Mouse (Mus musculus) layer of hippocampus, adult 8-10 months (tissue): ENCODE measurements around the gene Adgre4. TPM values are rescaled to one million over a fixed set of nuclear protein-coding genes. Genes with fewer than 3 reads are reported as not detected.
A peak's percentile ranks its signal among the peaks of the same experiment; 100 is the strongest.

Experiments used
- DNase-seq, 2 experiments: peaks; one replicate each; pipeline ENCODE4 v3.0.0; 2022; ENCODE audit warnings: low spot score in 2 of 2
- total RNA-seq, 4 experiments: library from RNA; stranded (reverse); gene quantifications; 2 replicates each; pipeline ENCODE4 v1.2.4; 2022

Adgre4 gene
- total RNA-seq, result under 1 TPM in 1 of 4 experiments, not detected in 3; 0.08 TPM

GRCm38 (mm10) chr17:55749786-55750185 lies at the start of gene Adgre4:
Gene Adgre4, plus strand, starts transcription at chr17:55749984.
- DNase-seq, result no peak

DNA sequence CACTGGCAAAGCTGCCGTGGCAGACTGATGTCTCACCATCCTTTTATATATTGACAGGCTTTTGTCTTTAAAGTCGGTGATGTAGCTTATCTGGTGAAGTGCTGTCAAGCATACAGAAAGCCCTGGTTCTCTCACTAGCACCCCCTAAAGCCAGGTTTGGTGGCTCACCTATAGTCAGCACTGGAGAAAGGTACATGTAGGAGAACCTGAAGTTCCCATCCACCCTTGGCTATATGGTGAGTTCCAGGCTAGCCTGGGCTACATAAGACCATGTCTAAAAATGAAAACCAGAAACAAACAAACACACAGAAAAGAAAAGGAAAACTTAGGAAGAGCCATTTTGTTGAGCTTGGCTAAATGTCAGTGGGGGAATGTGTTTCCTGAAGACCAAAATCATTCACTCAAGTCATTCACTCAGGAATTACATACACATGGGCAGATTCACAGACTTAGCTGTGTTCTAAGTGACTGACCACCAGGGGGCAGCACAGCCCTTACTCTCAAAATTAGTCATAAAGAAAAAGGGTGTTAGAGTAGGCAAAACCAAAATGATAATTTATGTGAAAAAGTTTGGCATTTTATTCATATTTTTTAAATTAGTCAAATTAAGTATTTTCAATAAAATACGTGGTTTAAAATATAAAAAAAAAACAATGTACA lies 47.5 kb upstream of the Adgre4 start:
- peak; percentile 34 to 79 for DNase-seq

DNA sequence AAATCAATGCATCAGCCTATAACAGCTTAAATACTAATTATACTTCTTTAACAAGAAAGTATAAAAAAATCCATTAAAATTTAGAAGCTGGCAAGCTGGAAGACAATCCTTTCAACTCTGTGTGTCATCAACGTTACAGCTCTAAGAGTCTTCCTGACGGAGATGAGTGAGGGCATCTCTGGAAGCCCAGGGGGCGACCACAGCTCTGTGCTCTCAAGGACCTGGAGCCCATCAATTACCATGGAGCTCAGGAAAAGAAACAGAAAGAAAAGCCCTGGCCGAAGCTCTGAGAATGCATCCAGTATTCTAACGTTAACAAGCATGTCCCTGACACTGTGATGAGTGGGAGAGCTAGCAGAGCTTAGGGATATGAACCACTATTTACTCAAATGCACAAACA lies 46.9 kb upstream of the Adgre4 start:
- DNase-seq, result no peak

DNA sequence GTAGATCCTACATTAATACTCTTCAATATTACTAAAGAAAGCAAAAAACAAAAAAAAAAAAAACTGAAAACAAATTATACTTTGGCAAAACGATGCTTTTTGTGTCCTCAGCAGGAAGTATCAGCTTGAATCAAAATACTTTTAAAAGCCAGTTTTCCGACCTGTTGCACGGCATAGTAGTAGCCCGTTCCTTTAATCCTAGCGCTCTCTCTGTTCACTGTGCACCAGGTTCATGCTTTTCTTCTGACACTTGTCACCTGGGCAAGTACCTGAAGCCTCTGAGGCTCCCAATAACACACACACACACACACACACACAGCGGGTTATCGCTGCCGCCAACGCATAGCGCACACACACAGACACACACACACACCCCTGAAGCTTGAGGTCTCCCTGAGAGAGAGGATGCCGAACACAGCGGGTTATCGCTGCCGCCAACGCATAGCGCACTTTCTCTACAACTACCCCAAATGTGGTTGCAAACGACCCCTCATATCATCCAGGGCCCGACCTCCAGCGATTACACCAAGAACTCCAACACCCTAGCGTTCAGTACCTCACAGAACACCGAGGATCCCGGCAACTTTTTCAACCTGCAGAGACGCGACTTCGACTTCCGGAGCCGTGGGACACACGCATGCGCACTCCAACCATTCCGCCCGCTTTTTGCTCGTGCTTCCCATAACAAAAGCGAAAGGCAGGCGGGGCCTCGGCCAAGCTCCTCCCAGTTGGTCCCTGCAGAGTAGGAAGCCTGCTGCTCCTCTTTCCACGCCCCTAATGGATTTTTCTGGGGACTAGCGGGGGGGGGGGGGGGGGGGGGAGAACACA lies 37.6 kb upstream of the Adgre4 start, which contains the start of gene Pot1b:
TSS of gene Pot1b (minus strand) at position 645 of the 828 bp plus-strand sequence.
- DNase-seq, result peak; percentile 94 to 97

DNA sequence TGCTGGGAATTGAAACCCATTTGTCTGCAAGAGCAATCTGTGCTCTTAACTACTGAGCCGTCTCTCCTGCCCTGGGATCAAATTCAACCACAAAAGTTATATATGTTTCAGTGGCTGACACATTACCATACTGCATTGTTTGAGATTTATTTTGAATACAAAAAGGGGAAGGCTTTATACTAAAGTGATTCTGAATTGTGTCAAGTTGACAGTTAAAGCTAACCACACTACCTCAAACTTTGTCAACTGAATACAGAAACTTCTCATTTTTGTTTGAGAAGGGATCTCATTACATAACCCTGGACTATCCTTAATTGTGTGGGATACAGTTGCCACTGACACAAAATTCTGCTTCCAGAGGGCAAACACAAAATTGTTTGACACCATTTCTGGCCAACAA lies 28.5 kb upstream of the Adgre4 start:
- no peak for DNase-seq

GRCm38 (mm10) chr17:55722250-55722649 lies 27.5 kb upstream of the Adgre4 start:
- no peak for DNase-seq

DNA sequence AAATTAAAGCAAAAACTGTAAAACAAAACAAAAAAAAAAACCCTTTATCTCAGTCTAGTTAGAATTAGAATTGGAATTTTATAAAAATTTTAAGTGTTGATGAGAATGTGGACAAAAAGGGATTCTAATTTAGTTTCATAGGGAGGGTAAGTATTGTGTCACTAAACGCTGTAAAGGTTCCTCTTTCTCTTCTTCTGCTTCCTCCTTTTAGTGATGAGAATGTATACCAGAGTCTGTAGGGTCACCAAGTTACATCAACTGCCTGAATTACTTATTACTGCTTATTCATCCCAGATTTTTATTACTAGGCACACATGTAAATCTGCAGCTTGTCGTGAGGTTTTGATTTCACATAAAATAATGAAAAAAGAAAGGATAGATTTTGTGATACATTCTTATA lies 23.6 kb upstream of the Adgre4 start:
- no peak for DNase-seq

DNA sequence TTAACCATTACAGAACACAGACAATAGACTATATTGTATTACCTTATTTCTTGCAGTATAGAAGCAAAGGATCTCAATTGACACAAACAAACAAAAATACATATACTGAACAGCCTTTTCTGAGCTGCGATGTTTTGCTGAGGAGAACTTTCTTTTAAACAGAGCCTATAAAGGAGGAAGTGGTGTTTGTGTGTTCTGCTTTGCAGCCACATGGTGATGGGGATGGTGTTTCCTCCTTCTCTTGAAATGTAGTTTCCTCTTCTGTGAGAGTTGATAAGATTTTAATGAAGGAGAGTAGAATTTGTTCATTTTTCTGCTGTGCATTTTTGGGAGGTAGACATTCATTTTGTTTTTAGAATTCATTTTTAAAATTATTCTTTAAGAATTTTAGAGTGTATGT lies 13.1 kb upstream of the Adgre4 start:
- no peak for DNase-seq

DNA sequence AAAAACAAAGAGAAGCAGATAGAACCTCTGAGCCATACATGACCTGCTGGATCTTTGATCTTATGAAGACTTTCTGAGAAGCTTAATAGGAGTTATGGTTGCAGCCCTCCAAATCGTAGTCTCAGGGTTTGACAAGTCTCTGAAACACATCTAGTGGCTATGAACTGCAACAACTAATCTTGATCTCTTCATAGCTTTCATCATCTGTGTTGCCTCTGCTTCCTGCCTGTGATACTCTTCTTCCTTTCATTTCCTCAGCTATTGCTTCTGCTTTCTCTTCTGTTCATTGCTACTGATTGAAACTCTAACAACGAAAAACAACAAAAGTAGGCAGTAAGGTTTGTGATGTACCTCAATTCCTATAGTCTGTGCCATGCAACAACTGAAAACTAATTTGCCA lies 1.4 kb downstream of the Adgre4 start:
- no peak for DNase-seq

- DNase-seq, result no peak
Measured at GRCm38 (mm10) chr17:55813642-55814041, 63.9 kb downstream of the Adgre4 start.

DNA sequence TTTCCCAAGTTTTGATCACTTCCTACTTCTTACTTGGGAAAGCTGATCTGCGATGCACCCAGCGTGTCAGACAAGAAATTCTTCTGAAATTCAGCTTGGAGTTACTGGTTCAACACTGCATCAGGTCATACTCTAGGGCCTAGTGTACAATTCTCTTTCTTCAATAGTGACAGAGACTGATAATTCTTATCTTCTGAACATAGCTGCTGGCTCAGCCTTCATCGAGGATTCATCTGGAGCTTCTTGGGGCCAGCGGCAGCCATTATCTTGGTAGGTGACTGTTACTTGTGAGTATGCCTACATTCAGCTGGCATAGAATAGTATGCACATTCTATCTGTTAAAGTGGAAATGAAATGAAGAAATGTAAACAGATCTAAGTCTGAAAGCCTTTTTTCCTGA lies 67.1 kb downstream of the Adgre4 start:
- no peak for DNase-seq

DNA sequence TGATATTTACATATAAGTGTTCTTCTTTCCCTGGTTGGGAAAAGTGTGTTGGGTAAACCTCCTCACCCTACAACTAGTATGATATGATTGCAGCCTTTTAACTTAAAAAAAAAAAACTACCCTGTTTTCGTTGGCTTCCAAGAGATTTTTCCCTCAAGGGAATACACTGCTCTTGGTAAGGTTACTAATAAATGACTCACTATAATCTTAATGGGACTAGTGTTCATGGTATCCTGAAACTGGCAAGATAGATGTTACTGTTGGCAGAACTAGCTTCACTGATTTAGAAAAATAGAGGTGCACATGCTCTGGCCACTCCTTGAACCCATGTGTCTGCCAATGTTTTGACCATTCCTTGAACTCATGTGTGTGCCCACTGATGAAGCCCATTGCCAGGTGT lies 71.8 kb downstream of the Adgre4 start:
- no peak for DNase-seq

- DNase-seq, result no peak
Measured at GRCm38 (mm10) chr17:55843067-55843466, 93.3 kb downstream of the Adgre4 start.

DNA sequence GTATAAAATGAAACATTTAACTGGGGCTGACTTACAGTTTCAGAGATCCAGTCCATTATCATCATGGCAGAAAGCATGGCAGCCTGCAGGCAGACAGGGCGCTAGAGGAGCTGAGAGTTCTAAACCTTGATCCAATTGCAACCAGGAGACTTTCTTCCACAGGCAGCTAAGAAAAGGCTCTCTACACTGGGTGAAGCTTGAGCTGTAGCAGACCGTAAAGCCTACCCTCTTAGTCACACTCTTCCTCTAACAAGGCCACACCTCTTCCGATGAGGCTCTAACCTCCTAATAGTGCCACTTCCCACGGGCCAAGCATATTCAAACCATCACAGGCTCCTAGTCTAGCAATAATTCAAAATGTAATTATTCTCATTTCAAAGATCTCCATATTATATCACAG lies 127.4 kb downstream of the Adgre4 start:
- DNase-seq, result no peak

DNA sequence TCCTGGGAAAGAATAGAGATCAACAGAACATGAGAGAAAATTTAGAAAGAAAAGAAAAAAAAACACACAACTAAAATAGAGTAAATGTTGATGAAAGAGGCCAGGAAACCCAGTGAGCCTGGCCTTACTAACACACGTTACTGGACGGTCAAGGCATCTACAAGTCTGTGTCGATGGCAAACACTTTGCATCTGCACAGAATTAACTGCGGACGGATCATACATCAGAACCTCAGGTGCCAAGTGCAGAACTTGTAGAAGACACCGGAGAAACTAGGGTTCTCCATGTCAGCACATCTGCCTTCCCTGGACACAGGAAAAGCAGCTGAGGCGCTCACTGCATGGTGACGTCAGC lies 128.5 kb downstream of the Adgre4 start:
- DNase-seq, result peak in 1 of 2 experiments; percentile 9

- peak; percentile 83 to 84 for DNase-seq
Measured at GRCm38 (mm10) chr17:55878636-55879369, 129.0 kb downstream of the Adgre4 start, which contains the start of gene Zfp119a. Gene Zfp119a, minus strand, starts transcription at chr17:55878930.

DNA sequence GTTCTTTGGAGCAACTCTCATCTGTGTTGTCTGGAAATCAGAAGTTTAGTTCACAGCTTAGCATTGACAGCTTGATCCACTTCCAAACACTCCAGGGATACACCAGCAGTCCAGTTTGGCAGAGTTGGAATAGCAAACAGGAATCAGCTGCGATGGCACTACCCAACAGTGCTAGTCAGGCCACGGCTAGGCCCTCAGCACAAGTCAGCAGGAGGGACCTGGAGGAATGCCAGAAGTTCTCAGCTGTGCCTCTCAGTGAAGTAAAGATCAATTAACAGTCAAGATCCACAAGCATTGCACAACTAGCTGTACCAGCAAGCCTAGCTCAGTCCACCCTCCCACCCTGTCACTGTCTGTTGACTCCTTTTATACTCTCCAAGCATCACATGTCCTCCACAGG lies 133.8 kb downstream of the Adgre4 start:
- DNase-seq, result no peak

GRCm38 (mm10) chr17:55884912-55885311 lies 135.1 kb downstream of the Adgre4 start:
- DNase-seq, result no peak

GRCm38 (mm10) chr17:55892406-55892955 lies 142.7 kb downstream of the Adgre4 start:
- DNase-seq, result peak in 1 of 2 experiments; percentile 21

DNA sequence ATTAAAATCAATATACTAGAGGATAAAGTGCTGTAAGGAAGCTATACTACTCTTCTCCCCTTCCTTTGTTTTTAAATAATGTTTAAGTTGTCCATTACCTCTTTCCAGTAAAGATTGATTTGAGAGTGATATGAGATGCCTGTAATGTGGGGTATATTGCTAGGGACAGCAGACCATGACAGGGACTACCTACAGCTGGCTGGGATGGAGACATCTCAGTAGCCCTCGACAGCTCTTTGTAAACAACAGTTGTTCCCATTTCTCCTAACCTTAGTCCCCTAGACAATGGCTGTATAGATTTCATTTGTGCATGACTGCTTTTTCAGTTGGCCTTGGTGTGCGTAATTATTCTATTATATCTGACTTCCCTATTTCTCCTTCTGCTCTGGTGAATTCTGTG lies 153.3 kb downstream of the Adgre4 start:
- DNase-seq, result no peak
